In genomic region chr10:114455591-114455990, GRCm38 (mm10) we compare ENCODE assay signal across 15 mouse cellular contexts.
DNase-seq lines count a peak whose midpoint lies in the region; ATAC-seq and TF ChIP-seq lines count a peak whose summit lies in the region.
"Had no signal": no experiment of that assay in that cellular context is flagged by ENCODE, and none has a peak within 500 bp of the region (broad histone marks: within the 10 kb centered on the region; RNA-seq: fewer than 3 reads in every experiment).

No protein-coding gene starts in this region.

- no peak overlapping the region for H3K4me3 ChIP-seq in kidney, embryonic 15.5 days (replicated peaks)
- H3K4me3 ChIP-seq in E14TG2a.4 (replicated peaks; ENCODE audit: low read length): no peak overlapping the region
- H3K4me3 ChIP-seq: neural tube, embryonic 12.5 days had no signal

- no peak overlapping the region for H3K4me2 ChIP-seq in kidney, embryonic 15.5 days
- H3K4me2 ChIP-seq: neural tube, embryonic 12.5 days had no signal

- no peak overlapping the region for H3K27ac ChIP-seq in kidney, embryonic 15.5 days
- H3K27ac ChIP-seq: neural tube, embryonic 12.5 days had no signal

- no peaks in the 10 kb centered on the region for H3K9me3 ChIP-seq in kidney, embryonic 15.5 days (replicated peaks)
- no peaks in the 10 kb centered on the region for H3K9me3 ChIP-seq in E14TG2a.4 (ENCODE audit: low read length)
- H3K9me3 ChIP-seq: neural tube, embryonic 12.5 days had no signal

- DNase-seq in cerebellum, adult 8-10 months: peak; percentile 19
- DNase-seq in kidney, postnatal 10 days: peak; percentile 4
- DNase-seq in cerebellum, postnatal 10 days: peak; percentile 50 to 60
- no peak for DNase-seq in thymus, postnatal 25 days
- no peak for DNase-seq in urinary bladder, postnatal 14 days (ENCODE audit: low spot score)
- DNase-seq: B cell, adult 2 months; kidney, postnatal 25 days; layer of hippocampus, postnatal 36 days; lung, postnatal 10 days; midbrain, embryonic 14.5 days; retina, postnatal 1 day had no signal

- H3K9ac ChIP-seq in kidney, embryonic 15.5 days: no peak overlapping the region
- H3K9ac ChIP-seq: neural tube, embryonic 12.5 days had no signal

- TF ChIP-seq CTCF in E14TG2a.4 (conservative IDR thresholded peaks at IDR 0.05; ENCODE audit: low read length): peak; percentile 42

- 68% methylated on average over 3 of the region's 3 CpGs for WGBS in kidney, embryonic 15.5 days

- no peaks in the 10 kb centered on the region for H3K4me1 ChIP-seq in kidney, embryonic 15.5 days
- H3K4me1 ChIP-seq in E14TG2a.4 (replicated peaks; ENCODE audit: low read depth, low read length): no peaks in the 10 kb centered on the region
- H3K4me1 ChIP-seq: neural tube, embryonic 12.5 days had no signal

- no peak for ATAC-seq in cerebellum, adult (ENCODE audit: insufficient number of reproducible peaks, low FRiP score, low TSS enrichment)
- no peak for ATAC-seq in kidney, embryonic 15.5 days (replicated peaks; ENCODE audit: low FRiP score)

- no peaks in the 10 kb centered on the region for H3K27me3 ChIP-seq in kidney, embryonic 15.5 days
- H3K27me3 ChIP-seq in E14TG2a.4 (ENCODE audit: insufficient read depth, low read length): no peaks in the 10 kb centered on the region
- H3K27me3 ChIP-seq: neural tube, embryonic 12.5 days had no signal

- no peaks in the 10 kb centered on the region for H3K36me3 ChIP-seq in kidney, embryonic 15.5 days
- H3K36me3 ChIP-seq in E14TG2a.4 (ENCODE audit: insufficient read depth, low read length): no peaks in the 10 kb centered on the region
- H3K36me3 ChIP-seq: neural tube, embryonic 12.5 days had no signal

Comparison
In these comparisons a context has a peak if more than half of its experiments do, and no peak if none do; other contexts are left out.
1. DNase-seq: peak in cerebellum, adult 8-10 months (single experiment), kidney, postnatal 10 days (single experiment) and cerebellum, postnatal 10 days (2 of 2); none in thymus, postnatal 25 days (single experiment) and urinary bladder, postnatal 14 days (single experiment).